Mouse (Mus musculus) kidney, postnatal 10 days (tissue): Measurements from ENCODE around the gene Rasgrf1.
"Not testable (repeated sequence)": the region's sequence is repeated elsewhere in the genome, so short reads cannot be mapped to it uniquely, and the experiment has no call there.

Experiments used
- DNase-seq: peaks from one replicate; pipeline ENCODE4 v3.0.0; 2021; ENCODE audit warnings: mixed read lengths

Gene Rasgrf1

DNA sequence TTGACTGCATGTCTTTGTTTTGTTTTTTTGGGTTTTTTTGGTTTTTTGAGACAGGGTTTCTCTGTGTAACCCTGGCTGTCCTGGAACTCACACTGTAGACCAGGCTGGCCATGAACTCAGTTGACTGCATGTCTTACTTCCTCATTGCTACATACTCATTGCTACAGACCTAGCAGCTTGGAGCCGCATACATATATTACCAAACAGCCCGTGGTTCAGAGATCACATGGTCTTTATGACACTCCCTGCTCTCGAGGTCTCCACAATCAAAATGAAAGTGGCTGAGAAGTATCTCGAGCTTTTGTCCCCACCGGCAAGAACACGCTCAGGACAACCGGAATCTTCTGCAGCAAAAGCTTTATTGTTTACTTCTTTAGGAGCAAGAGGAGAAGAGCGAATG, 133.2 kb downstream of the Rasgrf1 start:
- DNase-seq, result not testable (repeated sequence)

DNA sequence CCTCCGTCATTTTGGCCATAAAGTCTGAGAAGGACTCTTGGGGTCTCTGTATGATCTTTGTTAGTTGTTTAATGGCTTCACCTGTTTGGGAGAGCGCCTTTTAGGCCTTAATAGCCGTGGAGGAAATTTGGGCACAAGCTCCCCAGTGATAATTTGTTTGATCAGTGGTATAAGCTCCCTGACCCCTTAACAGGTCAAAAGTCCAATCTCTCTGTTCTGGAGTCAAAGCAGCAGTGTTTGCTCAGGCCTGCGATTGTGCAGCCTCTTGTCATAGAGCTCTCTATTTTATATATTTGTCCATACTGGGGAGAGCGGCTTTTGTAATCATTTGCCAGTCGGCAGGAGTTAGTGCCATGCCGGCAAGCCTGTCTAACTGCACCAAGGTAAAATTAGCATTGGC, 135.5 kb downstream of the Rasgrf1 start:
- no peak for DNase-seq

DNA sequence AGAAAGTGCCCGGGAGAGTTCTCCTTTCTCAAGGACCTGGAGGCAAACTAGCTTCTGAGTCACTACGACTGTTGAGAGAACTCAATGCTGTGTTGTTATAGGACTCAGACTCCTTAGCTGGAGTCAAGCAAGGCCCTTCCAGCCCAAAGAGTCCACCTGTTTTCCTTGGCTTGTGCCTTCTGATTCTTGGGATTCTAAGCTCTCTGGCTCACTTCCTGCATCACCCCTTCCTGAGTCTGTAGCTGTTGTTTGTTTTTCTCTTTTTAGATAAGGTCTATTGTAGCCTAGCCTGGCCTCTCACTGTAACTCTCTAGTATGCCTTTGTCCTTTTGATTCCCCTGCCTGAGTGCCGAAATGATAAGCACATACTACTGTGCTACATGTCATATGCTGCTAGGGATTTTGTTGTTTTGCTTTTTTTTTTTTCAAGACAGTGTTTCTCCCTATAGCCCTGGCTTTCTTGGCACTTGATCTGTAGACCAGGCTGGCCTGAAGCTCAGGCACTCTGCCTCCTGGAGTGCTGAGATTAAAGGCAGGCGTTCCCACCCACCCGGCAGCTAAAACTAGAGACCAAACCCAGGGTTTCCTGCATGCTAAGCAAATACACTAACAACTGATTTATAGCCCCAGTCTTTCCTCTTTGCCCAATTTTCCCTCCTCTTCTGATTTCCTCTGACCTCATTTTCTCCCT, 138.4 kb downstream of the Rasgrf1 start:
- peak; percentile 19 for DNase-seq

DNA sequence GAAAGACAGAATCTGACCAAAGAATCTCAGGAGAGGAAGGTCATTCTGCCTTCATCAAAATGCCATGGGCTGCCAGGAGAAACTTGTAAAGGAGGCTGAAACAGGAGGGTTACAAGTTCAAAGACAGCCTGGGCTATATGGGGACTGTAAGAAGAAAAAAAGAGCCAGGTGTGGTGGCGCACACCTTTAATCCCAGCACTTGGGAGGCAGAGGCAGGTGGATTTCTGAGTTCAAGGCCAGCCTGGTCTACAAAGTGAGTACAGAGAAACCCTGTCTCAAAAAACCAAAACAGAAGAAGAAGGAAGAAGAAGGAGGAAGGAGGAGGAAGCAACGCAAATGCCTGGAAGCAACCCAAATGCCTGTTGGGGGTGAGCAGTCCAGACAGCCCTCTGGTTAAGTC, 144.1 kb downstream of the Rasgrf1 start, which contains the start of gene Ctsh:
TSS of gene Ctsh (plus strand) at position 301 of the 400 bp plus-strand sequence.
- no peak for DNase-seq

DNA sequence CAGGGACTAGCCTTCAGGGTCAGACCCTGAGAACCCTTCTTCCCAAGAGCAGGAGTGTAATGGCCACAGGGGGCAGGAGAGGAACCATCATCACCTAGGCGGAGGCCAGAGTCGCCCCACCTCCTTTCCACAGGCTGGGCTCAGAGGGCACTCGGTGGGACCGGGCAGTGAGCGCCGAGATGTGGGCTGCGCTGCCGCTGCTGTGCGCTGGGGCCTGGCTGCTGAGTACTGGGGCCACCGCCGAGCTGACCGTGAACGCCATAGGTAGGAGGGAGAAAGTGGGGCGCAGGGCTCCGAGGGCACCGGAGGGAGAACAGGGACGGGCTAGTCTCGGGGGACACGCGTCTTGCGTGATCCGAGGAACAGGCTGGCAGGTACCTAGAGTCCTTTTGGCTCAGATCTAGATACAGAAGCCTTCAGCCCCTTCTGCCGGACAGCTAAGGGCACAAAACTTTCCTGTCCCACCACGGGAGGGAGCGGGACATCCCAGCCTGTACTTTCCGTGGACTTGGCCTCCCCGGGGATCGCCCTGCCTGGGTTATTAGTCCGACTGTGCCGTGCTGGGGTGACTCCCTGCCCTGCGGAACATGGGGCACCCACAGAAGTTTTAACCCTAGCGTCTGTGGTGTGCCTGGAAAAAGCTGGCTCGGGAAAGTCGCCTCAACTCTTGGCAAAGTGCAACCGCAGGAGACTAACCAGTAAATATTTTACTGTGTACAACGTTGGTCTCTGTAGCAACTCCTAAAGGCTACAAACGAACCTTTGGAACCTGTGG, 144.8 kb downstream of the Rasgrf1 start:
- DNase-seq, result peak; percentile 87

DNA sequence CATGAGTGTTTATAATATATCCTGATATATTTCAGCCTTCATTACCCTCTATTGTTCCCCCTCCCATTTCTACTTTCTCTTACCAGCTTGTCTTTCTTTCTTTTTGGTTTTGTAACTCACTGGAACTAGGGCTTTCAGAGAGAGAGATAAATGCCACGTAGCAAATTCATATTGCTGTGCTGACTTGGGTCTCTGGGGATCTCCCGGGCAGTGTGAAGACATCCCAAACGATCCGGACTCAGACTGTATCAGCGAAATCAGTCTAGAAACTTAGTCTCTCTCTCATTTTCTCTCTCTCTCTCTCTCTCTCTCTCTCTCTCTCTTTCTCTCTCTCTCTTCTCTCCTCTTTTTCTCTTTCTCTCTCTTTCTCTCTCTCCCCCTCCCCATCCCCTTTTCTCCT, 145.7 kb downstream of the Rasgrf1 start:
- DNase-seq, result no peak

DNA sequence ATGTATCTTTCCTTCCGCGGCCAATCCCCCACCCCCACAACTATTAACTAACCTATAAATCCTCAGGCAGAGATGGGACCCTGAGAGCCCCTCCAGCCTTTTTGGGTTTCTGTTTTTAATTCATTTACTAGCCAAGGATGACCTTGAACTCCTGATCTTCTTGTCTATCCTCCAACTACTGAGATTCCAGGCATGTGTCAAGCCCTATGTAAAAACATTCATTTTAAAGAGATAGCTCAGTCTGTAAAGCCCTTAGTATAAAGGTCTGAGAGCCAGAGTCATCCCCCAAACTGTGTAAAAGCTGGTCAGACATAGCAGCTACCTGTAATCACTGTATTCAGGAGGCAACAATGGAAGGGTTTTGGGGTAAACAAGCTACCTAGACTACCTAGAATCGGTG, 146.2 kb downstream of the Rasgrf1 start:
- DNase-seq, result no peak

DNA sequence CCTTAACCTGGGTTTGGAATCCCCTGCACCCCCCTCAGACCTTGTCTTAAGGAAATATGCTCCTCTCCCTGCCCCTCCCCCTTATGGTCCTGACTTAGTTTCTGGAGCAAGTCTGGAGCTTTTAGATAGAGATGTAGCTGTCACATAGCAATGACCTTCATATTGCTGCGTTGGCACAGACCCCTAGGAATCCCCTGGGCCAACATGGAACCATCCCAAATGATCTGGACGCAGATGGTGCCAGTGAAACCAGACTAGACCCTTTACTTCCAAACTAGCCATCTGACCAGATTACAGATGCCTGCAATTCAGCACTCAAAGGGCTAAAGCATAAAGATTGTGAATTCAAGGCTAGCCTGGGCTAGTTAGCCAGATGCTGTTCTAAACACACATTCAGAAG, 147.0 kb downstream of the Rasgrf1 start:
- DNase-seq, result no peak

DNA sequence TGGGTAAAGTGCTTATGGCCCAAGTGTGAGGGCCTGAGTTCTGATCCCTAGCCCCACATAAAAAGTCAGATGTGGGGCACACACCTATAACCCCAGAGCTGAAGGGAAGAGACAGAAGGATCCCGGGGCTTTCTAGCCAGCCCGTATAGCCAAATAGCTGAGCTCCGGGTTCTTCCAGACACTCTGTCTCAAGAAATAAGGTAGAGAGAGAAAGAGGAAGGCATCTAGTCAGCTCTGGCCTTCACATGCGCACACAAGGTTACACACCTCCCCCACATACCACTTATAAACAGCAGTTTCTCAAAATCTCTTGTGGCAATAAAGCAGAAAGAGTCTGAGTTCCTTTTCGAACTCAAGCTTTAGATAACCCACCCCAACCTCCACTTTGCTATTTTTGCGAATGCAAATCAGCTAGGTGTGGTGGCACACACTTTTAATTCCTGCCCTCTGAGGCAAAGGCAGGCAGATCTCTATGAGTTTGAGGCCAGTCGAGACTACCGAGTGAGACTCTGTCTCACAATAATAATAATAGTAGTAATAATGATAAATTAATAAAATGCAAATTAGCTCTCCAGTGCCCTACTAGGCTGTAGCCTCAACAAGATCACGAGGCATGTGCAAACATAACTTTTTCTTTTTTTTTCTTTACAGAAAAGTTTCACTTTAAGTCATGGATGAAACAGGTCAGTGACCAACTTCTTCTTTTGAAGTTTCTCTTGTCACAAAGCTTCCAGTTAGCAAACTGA, 150.3 kb downstream of the Rasgrf1 start:
- DNase-seq, result no peak

DNA sequence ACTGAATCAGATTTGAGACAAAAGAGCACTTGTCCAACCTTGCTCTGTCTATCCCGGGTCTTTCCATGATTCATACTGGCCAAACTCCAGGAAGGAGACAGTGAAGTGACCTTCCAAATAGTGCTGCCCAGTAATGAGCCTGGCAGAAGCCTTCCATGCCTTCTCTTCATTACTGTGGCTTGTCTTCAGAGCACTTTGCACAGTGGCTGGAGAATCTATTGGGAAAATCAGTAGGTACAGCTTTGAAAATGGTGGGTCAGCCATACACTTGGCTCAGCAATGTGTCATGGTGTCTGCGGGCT, 150.8 kb downstream of the Rasgrf1 start:
- no peak for DNase-seq

DNA sequence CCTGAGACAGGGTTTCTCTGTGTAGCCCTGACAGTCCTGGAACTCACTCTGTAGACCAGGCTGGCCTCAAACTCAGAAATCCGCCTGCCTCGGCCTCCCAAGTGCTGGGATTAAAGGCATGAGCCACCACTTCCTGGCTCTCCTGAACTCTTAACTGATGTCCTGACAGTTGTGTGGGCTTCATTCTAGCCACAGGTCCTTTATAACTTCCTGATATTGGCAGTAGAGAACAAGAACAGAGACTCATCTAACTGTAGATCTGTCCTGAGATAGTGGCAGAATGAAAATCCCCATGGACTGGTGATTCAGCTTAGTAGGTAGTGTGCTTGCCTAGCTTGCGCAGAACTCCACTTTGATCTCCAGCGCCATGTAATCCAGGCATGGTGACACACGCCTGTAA, 151.2 kb downstream of the Rasgrf1 start:
- DNase-seq, result not testable (repeated sequence)

DNA sequence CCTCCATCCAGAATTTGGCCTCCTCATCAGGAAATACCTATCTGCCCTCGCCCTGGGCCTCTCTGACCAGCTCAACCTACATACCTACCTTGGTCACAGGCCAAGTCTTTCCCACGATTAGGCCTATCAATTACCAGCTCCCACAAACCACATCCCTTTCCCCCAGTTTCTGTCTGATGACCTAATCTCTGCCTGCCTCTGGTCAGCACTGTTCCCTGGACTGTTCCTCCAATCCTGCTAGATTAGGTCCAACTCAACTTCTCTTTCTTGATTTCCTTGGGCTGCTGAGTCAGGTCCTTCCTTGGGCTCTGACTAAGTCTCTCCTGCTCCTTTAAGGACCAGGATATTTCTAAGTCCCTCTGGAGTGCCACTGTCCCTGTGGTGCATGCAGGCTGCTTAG, 157.6 kb downstream of the Rasgrf1 start:
- no peak for DNase-seq

DNA sequence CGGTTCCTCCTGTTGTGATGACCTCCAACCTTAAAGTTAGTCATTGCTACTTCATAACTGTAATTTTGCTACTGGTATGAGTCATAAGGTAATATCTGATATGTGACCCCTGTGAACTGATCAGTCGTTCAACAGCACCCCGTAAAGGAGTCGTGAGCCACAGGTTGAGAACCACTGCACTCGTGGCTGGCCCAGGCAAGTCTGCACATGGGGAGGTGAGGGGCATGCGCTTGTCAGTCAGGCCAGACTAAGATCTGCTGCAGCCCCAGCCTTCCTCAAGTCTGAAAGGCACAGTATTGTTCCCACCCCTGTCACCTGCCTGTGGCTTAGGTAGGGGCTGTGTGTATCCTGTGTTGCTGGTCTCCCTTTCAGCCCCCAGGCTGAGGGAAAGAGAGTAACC, 159.1 kb downstream of the Rasgrf1 start:
- DNase-seq, result no peak

DNA sequence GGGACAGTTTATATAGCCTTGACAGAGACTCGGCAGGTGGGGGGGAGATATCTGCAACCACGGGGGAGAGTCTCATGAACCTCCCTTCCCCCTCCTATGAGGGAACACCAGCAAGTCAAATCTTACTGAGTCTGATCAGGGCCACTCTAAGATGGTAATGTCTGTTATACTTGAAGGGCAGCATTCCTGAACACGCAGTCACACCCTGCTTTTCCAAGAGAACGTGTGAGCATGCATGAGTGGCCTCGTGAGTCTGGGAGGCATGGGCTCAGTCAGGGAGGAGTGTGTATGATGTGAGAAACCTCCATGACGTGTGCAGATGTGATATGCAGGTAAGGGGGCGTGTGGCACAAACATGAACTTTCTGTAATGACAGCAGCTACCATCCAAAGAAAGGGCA, 159.8 kb downstream of the Rasgrf1 start:
- peak; percentile 40 for DNase-seq

DNA sequence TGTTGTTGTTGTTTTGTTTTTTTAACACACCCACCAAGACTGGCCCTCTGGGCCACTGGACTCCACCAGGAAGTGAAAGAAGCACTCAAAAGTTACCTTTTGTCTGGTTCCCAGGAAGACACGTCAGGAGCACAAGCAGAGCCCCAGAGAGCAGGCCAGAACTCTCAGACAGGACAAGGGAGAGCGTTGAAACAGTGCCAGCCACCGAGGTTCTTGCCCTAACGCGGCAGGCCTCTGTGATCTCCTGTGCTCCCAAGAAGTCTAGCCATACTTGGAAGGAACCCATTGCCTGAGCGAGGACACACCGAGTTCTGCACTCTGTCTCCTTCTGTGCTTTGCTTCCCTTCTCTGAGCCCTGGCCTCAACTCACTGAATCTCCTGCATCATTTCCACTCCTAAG, 160.5 kb downstream of the Rasgrf1 start:
- DNase-seq, result no peak

DNA sequence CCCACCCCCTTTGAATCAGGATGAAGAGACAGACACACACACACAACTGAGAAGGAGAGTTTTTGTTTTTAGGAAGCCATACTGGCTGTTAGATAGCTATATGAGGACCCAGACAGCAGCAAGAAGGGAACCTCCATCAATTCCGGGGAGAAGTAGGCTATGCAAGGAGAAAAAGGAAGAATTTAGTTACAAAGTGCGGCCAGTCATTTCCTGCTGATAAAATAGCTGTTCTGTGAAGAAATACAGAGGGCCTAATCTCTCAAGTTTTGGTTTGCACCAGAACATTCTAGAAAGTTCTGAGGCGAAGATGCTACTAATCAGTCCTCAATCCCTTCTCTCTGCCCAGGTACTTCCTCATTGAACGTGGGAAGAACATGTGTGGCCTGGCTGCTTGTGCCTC, 165.6 kb downstream of the Rasgrf1 start:
- no peak for DNase-seq

DNA sequence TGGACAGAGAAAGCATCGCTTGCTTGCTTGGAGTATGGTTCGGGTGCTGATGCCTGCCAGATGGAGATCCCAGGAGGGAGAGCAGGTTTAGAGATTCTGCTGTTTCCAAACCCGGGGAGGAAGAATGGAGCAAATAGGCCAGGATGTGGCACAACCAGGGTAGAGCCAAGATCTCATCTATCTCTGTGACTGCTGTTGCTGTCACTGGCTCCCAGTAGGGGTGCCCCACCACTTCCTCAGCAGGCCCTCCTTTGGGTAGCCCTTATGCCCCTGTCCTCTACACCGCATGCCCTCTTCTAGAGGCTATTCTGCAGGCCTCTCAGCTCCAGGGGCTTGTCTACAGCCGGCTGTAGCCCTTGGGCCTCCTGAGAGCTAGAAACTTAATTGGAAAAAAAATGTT, 166.4 kb downstream of the Rasgrf1 start:
- DNase-seq, result no peak
